Mouse (Mus musculus) layer of hippocampus, adult 18-20 months (tissue): ENCODE results near the gene H2-Q7. TPM values are rescaled to one million over a fixed set of nuclear protein-coding genes. Genes with fewer than 3 reads are reported as not detected.
"Not testable (repeated sequence)": the region's sequence is repeated elsewhere in the genome, so short reads cannot be mapped to it uniquely, and the experiment has no call there.

ENCODE experiments used
- DNase-seq, 2 experiments: peaks; one replicate each; pipeline ENCODE4 v3.0.0; 2022; ENCODE audit warnings: low spot score in 2 of 2
- long read RNA-seq: library from polyadenylated mRNA; stranded (forward); transcript quantifications from one replicate; pipeline ENCODE4 v2.0.0, GENCODE M21; 2021
- total RNA-seq, 2 experiments: library from RNA; stranded (reverse); gene quantifications; 2 replicates each; pipeline ENCODE4 v1.2.3; 2021

Gene H2-Q7
- under 1 TPM; 0.54 to 0.63 TPM for total RNA-seq
- long read RNA-seq: 0 reads

DNA sequence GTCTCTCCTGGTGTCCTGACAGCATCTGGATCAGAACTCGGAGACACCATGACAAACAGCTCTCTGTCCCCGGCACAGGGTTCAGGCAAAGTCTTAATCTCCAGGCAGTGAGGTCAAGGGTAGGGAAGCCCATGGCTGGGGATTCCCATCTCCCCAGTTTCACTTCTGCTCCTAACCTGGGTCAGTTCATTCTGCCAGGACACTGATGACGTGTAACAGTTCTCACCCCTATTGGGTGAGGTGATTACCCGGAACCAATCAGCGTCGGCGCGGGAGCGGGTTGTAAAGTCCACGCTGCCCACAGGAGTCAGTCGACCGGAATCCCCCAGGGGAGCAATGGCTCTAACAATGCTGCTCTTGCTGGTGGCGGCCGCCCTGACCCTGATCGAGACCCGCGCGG lies at the start of gene H2-Q7:
Gene H2-Q7, plus strand, starts transcription at position 271 of the 400 bp plus-strand sequence.
- DNase-seq: peak; percentile 35 to 60

DNA sequence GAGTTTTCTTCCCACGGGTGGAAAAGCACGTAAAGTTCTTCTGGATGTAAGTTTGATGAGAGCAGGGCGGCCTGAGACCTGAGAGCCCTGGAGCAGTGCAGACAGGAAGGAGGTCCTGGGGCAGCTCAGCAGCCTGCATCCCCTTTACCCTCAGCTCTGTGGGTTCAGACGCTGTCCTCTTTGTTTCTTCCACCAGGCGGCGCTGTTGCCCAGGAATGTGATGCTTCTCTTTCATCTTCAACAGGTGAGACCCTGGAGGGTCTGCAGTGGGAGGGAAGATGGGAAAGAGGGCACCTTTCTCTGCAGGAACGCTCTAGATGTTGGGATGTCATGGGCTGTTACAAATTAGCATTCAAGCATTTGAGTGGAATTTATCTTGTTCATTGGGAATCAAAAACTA lies 49.2 kb upstream of the H2-Q7 start:
- DNase-seq: not testable (repeated sequence)

DNA sequence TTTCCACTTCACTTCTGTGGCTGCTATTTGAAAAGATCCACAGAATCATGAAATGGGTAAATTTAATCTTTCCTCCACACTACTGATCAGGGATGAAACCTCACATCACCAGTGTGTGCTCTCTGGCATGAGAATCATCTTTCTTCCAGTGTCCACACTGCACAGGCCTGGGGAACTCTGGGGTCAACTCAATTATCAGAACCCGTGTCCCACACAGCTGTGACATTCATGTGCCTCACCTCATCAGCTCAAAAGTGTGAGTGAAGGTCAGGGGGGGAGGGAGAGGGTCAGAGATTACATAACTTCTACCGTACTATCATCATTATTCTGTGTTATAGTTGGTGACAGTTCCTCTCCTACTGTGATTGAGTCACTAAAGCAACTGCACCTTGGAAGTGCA lies 46.3 kb upstream of the H2-Q7 start:
- not testable (repeated sequence) for DNase-seq

DNA sequence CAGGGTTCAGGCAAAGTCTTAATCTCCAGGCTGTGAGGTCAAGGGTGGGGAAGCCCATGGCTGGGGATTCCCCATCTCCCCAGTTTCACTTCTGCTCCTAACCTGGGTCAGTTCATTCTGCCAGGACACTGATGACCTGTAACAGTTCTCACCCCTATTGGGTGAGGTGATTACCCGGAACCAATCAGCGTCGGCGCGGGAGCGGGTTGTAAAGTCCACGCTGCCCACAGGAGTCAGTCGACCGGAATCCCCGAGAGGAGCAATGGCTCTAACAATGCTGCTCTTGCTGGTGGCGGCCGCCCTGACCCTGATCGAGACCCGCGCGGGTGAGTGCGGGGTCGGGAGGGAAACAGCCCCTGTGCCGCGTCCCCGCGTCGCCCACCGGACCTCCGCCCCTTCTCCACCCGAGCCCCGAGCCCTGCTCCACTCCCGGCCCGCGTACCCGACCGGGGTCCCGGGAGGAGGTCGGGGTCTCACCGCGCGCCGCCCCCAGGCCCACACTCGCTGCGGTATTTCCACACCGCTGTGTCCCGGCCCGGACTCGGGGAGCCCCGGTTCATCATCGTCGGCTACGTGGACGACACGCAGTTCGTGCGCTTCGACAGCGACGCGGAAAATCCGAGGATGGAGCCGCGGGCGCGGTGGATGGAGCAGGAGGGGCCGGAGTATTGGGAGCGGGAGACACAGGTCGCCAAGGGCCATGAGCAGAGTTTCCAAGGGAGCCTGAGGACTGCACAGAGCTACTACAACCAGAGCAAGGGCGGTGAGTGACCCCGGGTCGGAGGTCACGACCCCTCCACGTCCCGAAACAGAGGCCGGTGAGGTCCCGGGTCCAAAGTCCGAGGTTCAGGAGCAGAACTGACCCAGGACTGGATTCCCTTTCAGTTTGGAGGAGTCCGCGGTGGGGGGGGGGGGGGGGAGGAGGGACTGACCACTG lies 44.8 kb upstream of the H2-Q7 start:
- DNase-seq: not testable (repeated sequence)

DNA sequence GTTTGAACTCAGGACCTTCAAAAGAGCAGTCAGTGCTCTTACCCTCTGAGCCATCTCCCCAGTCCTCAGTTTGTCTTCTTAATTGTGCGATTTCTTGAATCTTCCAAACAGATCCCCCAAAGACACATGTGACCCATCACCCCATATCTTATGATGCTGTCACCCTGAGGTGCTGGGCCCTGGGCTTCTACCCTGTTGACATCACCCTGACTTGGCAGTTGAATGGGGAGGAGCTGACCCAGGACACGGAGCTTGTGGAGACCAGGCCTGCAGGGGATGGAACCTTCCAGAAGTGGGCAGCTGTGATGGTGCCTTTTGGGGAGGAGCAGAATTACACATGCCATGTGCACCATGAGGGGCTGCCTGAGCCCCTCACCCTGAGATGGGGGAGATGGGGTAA lies 42.0 kb upstream of the H2-Q7 start:
- not testable (repeated sequence) for DNase-seq

DNA sequence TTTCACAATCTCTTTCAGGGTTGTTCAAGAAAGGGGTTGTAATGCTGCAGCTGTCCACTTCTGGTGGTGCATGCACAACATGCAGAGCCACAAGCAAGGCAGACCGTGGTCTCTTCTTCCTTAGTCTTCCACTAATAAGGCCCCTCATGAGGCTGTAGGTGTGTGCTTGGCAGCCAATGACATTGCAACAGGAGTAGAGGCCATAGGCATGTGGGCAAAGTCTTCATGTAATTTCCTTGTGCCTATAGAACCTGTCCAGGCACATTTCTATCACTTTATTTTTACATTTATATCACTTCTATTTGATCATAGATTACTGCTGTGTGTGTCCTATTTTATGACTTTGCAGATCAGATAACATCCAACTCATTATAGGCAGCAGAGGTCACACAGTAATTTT lies 25.9 kb upstream of the H2-Q7 start:
- not testable (repeated sequence) for DNase-seq

DNA sequence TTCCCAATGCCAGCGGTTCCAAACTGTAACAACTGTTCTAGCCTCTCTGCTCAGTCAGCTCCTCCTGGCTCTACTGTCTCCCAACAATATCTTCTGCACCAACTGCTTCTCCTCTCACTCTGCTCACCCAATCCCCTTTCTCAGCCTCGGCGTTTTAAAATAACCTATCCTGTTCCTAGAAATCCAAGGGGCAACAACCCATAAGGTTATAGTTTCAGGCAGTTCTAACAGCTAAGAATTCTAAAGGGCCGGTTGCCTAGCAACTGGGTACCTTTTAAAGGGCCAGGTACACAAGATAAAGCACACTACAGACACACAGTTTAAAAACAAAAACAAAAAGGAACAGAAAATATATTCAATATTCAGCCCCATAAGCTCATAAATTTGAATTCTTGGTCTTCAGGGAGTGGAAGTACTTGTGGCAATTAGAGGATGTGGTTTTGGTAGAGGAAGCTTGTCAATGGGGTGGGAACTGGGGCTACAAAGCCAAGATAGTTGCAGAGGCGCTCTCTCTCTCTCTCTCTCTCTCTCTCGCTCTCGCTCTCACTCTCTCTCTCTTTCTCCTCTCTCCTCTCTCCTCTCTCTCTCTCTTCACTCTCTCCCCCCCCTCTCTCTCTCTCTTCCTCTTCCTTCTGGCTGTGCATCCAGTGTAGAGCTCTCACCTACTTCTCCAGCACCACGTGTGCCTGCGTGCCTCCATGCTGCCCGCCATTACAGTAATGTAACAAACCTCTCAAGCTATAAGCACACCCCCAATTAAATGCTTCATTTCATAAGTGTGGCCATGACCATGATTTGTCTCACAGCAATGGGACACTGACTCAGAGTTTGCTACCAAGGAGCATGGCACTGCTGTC lies 23.5 kb upstream of the H2-Q7 start:
- not testable (repeated sequence) for DNase-seq

DNA sequence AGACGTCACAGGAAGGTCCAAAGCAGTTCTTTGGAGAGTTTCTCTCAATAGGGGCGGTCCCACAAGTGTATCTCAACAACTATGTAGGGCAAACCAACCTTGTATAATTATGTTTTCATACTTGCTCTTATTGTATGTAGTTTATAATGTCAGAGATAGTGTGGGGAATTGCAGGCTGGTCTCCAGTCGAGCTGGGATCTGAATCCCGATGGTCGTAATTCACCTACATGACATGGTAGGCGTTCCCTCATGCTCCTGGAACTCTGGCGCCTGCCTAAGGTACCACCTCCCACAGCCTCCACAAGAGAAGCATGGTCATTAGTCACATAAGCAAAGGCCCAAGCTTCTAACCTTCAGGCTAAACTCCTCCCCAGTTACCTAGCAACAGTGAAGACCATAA lies 20.2 kb upstream of the H2-Q7 start:
- no peak for DNase-seq

DNA sequence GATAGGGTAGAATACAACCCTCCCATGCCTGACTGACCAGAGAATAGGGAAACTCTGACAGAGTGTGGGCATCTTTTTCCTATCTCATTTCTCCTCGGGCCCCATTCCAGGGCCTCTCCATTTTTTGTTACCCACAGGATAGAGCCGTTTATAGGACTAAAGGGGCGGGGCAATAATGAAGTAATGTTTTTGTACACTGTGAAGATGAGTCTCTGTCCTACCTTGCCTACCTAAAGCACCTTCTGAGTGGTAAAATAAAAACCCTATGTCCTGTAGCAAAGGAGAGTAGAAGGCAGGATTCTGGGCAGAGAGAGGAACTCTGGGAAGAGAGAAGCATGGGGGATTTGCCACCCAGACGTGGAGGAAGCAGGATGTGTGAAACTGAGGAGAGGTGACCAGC lies 19.4 kb upstream of the H2-Q7 start:
- not testable (repeated sequence) for DNase-seq

DNA sequence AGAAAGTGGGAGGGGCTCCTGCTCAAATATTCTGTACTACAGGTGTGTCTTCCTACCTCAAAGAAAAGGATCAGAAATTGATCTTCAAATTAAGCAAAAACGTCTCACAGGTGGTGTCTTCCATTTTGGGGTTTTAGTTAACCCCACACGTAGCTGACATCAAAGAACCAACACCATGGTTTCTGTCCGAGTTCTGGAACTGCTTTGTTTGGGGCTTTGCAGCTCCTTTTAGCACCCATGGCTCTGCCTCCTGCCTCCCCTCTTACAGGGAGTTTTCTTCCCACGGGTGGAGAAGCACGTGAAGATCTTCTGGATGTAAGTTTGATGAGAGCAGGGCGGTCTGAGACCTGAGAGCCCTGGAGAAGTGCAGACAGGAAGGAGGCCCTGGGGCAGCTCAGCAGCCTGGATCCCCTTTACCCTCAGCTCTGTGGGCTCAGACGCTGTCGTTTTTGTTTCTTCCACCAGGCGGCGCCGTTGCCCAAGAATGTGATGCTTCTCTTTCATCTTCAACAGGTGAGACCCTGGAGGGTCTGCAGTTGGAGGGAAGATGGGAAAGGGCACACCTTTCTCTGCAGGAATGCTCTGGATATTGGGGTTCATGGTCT lies 18.6 kb upstream of the H2-Q7 start:
- not testable (repeated sequence) for DNase-seq

DNA sequence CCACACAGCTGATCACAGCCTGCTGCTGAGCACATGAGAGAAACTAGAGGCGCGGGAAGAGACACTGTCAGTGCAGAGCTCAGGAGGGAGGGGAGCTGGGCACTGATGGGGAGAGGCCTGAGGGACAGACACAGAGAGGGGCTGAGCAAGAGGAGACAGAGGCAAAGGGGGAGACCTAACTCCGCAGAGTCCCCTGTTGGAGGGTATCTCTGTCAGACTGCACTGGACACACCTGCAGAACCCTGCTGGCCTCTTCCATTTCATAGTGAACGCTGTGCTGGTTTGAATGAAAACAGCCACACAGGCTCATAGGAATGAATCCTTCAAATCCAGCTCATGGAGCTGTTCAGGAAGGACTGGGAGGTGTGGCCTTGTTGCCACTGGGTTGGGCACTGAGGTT lies 17.6 kb upstream of the H2-Q7 start:
- DNase-seq: not testable (repeated sequence)

DNA sequence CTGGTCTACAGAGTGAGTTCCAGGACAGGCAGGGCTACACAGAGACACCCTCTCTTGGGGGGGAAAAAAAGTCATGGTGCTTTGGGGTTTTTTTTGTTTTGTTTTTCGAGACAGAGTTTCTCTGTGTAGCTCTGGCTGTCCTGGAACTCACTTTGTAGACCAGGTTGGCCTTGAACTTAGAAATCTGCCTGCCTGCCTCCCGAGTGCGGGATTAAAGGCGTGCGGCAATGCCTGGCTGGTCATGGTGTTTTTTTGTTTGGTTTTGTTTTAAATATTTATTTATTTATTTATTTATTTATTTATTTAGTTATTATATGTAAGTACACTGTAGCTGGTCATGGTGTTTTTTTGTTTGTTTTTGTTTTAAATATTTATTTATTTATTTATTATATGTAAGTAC lies 16.6 kb upstream of the H2-Q7 start:
- not testable (repeated sequence) for DNase-seq

DNA sequence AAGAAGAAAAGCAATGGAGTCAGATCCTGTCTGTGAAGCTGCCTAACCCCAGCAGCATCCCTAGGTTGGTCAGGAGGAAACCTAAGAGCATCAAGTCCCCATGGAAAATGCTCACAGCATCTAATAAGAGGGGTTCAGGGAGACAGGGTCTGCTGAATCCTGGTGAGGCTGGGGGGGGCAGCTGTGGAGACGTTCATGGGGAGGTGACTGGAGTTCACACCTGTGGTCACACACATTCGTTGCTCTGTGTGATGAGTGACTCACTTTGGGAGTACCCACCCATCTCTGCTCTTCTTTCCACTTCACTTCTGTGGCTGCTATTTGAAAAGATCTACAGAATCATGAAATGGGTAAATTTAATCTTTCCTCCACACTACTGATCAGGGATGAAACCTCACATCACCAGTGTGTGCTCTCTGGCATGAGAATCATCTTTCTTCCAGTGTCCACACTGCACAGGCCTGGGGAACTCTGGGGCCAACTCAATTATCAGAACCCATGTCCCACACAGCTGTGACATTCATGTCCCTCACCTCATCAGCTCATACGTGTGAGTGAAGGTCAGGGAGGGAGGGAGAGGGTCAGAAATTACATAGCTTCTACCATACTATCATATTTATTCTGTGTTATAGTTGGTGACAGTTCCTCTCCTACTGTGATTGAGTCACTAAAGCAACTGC lies 15.7 kb upstream of the H2-Q7 start:
- DNase-seq: not testable (repeated sequence)

DNA sequence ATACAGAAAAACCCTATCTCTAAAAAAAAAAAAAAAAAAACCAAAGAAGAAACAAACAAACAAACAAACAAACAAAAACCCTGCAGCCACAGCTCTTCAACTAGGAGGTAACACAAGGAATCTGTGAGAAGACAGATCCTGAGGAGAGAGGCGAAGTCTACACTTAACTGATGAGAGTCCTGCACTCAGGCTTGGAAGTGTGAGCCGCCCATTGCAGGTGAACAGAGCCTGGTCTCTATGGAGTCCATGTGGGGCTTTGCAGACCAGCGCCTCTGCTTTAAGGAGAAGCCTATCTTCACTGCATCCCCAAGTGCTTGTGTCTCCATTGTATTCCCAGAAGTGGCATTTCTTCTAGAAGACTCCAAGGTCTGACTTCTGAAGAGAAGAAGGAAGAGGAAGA lies 14.8 kb upstream of the H2-Q7 start:
- not testable (repeated sequence) for DNase-seq

DNA sequence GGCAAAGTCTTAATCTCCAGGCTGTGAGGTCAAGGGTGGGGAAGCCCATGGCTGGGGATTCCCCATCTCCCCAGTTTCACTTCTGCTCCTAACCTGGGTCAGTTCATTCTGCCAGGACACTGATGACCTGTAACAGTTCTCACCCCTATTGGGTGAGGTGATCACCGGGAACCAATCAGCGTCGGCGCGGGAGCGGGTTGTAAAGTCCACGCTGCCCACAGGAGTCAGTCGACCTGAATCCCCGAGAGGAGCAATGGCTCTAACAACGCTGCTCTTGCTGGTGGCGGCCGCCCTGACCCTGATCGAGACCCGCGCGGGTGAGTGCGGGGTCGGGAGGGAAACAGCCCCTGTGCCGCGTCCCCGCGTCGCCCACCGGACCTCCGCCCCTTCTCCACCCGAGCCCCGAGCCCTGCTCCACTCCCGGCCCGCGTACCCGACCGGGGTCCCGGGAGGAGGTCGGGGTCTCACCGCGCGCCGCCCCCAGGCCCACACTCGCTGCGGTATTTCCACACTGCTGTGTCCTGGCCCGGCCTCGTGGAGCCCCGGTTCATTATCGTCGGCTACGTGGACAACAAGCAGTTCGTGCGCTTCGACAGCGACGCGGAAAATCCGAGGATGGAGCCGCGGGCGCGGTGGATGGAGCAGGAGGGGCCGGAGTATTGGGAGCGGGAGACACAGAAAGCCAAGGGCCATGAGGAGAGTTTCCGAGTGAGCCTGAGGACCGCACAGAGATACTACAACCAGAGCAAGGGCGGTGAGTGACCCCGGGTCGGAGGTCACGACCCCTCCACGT lies 14.1 kb upstream of the H2-Q7 start, which contains the start of gene H2-Q6:
Gene H2-Q6, plus strand, starts transcription at position 227 of the 793 bp plus-strand sequence.
- not testable (repeated sequence) for DNase-seq

DNA sequence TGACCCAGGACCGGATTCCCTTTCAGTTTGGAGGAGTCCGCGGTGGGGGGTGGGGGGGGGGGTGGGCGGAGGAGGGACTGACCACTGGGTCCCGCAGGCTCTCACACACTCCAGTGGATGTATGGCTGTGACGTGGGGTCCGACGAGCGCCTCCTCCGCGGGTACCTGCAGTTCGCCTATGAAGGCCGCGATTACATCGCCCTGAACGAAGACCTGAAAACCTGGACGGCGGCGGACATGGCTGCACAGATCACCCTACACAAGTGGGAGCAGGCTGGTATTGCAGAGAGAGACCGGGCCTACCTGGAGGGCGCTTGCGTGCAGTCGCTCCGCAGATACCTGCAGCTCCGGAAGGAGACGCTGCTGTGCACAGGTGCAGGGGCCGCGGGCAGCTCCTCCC lies 13.5 kb upstream of the H2-Q7 start:
- not testable (repeated sequence) for DNase-seq

DNA sequence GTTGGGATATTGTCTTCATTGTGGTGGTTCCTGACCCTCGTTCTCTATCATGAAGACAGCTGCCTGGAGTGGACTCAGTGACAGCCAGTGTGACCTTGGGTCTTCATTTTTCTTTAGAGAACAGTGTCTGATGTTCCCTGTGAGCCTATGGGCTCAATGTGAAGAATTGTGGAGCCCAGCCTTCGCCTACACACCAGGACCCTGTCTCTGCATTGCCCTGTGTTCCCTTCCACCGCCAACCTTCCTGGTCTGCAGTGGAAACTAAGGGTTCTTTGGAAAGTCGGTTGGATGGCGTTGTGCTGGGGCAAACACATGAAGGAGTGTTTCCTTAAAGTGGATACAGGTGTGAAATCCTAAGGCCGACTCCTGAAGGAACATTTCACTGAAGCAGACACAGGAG lies 10.1 kb upstream of the H2-Q7 start:
- not testable (repeated sequence) for DNase-seq

DNA sequence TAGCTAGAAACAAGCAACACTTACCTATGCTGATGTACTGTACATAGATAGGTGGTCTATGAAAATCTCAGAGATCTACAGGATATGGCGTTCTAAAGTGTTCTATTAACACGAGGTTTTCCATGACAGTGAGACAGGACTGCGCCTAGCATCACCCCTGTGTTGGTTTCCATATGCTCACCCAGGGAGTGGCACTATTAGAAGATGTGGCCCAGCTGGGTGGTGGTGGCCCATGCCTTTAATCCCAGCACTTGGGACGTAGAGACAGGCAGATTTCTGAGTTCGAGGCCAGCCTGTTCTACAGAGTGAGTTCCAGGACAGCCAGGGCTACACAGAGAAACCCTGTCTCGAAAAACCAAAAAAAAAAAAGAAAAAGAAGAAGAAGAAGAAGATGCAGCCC lies 8.3 kb upstream of the H2-Q7 start:
- not testable (repeated sequence) for DNase-seq

DNA sequence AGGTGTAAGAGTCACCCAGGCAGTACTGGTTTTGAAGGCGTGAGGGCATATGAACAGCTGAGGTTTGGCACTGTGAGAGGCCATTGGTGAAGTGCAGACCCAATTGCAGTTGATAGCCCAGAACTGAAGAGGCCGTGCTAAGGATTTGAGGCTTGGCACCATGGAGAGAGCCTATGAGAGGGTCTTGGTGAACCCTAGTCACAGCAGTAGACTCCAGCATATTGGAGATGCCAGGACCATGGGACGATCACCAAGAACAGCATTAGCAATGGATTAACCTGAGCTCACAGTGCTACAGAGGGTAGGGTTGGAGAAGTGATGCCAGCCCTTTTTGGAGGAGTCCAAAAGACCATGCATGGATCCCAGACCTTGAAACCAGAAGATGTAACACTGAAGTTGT lies 6.8 kb upstream of the H2-Q7 start:
- not testable (repeated sequence) for DNase-seq

DNA sequence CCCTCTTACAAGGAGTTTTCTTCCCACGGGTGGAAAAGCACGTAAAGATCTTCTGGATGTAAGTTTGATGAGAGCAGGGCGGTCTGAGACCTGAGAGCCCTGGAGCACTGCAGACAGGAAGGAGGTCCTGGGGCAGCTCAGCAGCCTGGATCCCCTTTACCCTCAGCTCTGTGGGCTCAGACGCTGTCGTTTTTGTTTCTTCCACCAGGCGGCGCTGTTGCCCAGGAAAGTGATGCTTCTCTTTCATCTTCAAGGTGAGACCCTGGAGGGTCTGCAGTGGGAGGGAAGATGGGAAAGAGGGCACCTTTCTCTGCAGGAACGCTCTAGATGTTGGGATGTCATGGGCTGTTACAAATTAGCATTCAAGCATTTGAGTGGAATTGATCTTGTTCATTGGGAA lies 4.1 kb upstream of the H2-Q7 start:
- DNase-seq: not testable (repeated sequence)
